Mouse (Mus musculus) stomach, postnatal 0 days (tissue): ENCODE data around the gene Lipc.

Source experiments
- CTCF ChIP-seq: IDR thresholded peaks from 2 replicates; pipeline ENCODE4 v1.5.1; 2016; ENCODE audit warnings: antibody characterized with exemption, low read depth, mild to moderate bottlenecking, moderate library complexity
- EP300 ChIP-seq: optimal IDR thresholded peaks from 2 replicates; pipeline ENCODE3; 2016; ENCODE audit warnings: antibody characterized with exemption

DNA sequence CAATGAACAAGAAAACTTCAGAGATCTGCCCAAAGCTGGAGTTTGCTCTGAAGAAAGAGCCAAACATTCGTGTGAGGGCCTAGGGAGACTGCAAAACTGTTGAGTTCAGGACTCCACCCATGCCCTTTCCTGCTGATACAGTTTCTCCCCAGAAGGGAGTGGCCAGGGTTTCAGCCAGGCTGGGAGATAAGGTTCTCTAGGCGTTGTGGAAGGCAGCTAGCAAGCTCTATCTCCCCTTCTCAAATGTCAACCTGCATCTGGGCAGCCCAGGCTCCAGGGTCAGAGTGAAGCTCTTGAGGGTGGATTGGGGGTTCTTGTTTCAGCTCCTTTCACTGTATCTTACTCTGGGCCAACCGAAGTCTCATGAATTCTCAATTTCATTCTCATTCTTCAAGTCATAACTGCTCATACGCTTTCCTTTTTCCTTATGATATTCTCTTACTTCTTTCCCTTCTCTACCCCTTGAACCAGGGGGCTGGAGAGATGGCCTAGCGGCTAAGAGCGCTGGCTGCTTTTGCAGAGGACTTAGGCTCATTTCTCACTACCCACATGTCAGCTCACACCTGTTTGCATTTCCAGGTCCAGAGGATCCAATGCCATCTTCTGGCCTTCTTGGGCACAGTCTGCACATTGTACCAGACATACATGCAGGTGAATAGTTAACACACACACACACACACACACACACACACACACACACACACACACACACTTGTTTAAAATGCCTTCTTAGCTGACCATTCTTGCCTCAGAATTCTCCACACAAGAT lies 25.0 kb downstream of the Lipc start:
- TF ChIP-seq CTCF = peak; percentile 33
- no peak for TF ChIP-seq EP300
